Mouse (Mus musculus) T-helper 17 cell (primary cell): ENCODE measurements around the gene Lcn10.
"Not testable (repeated sequence)": the region's sequence is repeated elsewhere in the genome, so short reads cannot be mapped to it uniquely, and the experiment has no call there.

Source experiments
- in situ Hi-C, 2 experiments: fragments of 300-600 bp; cut with MboI, MseI; formaldehyde crosslinking; loops; 1 replicate in 1 of 2; 2 replicates in 1 of 2; pipeline ENCODE4 v1.15.1; 2025; ENCODE audit warnings: high pct_unique_total_duplicates in 2 of 2

The Lcn10 gene

DNA sequence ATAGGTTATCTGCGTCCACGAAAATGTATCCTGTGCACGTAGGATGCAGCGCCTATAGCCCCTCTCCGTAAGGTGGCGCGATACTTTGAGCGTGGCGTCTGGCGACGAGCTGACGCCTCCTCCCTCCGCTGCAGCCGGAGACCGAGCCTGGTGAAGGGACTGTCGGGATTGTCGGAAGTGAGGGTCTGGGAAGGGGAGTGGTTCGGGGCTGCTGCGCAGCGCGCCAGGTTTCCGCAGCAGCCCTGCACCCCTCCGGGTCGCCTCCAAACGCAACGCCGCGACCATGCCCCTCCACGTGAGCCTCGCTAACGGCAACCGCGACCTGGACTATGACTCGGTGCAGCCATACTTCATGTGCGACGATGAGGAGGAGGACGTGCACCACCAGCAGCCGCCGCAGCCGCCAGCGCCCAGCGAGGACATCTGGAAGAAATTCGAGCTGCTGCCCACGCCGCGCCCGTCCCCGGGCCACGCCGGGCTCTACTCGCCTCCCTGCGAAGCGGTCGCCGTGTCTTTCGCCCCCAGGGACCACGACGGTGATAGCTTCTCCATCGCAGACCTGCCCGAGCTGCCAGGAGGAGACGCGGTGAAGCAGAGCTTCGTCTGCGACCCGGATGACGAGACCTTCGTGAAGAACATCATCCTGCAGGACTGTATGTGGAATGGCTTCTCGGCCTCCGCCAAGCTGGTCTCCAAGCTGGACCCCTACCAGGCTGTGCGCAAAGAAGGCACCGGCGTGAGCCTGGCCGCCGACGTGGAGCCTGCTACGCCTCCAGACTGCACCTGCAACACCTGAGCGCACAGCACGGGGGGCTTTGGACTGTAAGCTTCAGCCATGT is 24.3 kb downstream of the Lcn10 start, which contains the start of gene Bmyc:
Gene Bmyc, plus strand, starts transcription at position 97 of the 839 bp plus-strand sequence.
- in situ Hi-C loops, result no loop called here

DNA sequence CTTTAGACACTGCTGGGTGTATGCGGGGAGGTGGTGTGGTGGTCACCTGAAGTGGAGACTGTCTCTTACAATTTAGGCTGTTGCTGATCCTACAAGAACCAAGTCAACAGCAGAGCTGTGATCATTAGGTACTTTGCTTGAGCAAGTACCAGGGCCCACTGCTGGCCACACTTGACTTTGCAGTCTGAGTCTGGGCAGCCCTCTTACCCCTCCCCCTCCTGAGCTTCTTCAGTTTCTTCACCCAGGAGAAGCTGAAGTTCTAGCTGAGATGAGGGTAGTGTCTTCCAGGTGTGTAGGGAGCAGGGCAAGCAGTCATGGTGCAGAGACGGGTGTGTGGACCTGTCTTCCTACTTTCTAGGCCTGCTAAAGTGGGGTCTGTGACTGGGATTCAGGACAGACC is 25.6 kb downstream of the Lcn10 start:
- in situ Hi-C loops, result no loop called here

- in situ Hi-C loops, result not testable (repeated sequence)
These were observed 26.5 kb downstream of the Lcn10 start for GRCm38 (mm10) chr2:25709056-25709455.

DNA sequence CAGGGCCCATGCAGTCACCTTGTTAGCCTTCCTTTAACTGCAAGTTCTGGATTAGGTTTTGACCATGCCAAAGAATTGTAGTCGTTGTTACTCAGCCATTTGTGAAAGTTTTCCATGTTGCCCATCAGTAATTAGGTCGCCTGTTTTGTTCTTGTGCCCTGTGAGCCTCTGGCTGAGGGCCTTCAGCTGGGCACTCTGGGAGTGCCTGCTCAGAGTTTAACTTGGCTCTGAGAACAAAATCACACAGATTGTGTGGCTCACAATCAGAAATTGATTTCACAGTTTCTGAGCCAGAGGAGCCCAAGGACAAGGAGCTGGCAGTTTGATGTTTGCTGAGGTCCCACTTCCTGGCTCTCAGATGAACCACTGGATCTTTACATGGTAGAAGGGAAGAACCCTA is 27.3 kb downstream of the Lcn10 start:
- in situ Hi-C loops, result not testable (repeated sequence)

DNA sequence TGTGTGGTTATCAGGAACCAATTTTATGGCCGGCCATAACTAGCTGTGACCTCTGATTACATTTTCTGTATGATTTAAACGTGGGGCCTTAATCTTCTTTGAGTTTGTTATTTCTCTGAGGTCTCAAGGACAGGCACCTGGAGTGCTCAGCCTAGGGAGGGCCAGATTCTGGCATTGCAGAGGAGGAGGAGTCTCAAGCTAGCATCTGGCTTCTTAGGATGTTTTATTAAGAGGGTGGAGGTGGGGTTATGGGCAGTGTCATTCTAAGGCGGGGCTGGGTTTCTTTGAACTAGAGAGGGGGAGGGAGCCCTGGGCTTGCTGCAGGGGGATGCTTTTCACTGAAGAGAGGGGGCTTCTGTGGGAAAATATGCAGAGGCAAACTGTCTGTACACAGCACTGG is 29.1 kb downstream of the Lcn10 start:
- in situ Hi-C loops, result not testable (repeated sequence)

GRCm38 (mm10) chr2:25717222-25717621 is 34.7 kb downstream of the Lcn10 start:
- in situ Hi-C loops, result no loop called here

- in situ Hi-C loops, result no loop called here
These were observed 50.8 kb downstream of the Lcn10 start for GRCm38 (mm10) chr2:25733199-25733930.
